Mouse (Mus musculus): ENCODE data around the gene Arpc1b.
"Not testable (repeated sequence)": the region's sequence is repeated elsewhere in the genome, so short reads cannot be mapped to it uniquely, and the experiment has no call there.

Arpc1b gene

GRCm38 (mm10) chr5:145114071-145114605, at the start of gene Arpc1b:
TSS of gene Arpc1b (plus strand) at chr5:145114215.
- DNase-seq (ENCODE audit: low read depth, low spot score) = peak; percentile 44

- DNase-seq (ENCODE audit: low read depth, low spot score) = no peak
Measured at GRCm38 (mm10) chr5:145064765-145065340, 49.2 kb upstream of the Arpc1b start.

GRCm38 (mm10) chr5:145068863-145069262, 45.2 kb upstream of the Arpc1b start:
- no peak for DNase-seq (ENCODE audit: low read depth, low spot score)

GRCm38 (mm10) chr5:145069707-145070106, 44.3 kb upstream of the Arpc1b start:
- DNase-seq (ENCODE audit: low read depth, low spot score) = peak; percentile 43

- no peak for DNase-seq (ENCODE audit: low read depth, low spot score)
Measured at GRCm38 (mm10) chr5:145071342-145071741, 42.7 kb upstream of the Arpc1b start.

GRCm38 (mm10) chr5:145075081-145075480, 38.9 kb upstream of the Arpc1b start:
- no peak for DNase-seq (ENCODE audit: low read depth, low spot score)

GRCm38 (mm10) chr5:145081866-145082613, 32.0 kb upstream of the Arpc1b start:
- DNase-seq (ENCODE audit: low read depth, low spot score) = no peak

GRCm38 (mm10) chr5:145083201-145083600, 30.8 kb upstream of the Arpc1b start:
- DNase-seq (ENCODE audit: low read depth, low spot score) = not testable (repeated sequence)

- DNase-seq (ENCODE audit: low read depth, low spot score) = peak; percentile 95
Measured at GRCm38 (mm10) chr5:145083632-145084451, 30.2 kb upstream of the Arpc1b start, which contains the start of the genes Arpc1a and Kpna7. TSS of gene Arpc1a (plus strand) at chr5:145083830. TSS of gene Kpna7 (minus strand) at chr5:145084030.

- no peak for DNase-seq (ENCODE audit: low read depth, low spot score)
Measured at GRCm38 (mm10) chr5:145084822-145085221, 29.2 kb upstream of the Arpc1b start.

- no peak for DNase-seq (ENCODE audit: low read depth, low spot score)
Measured at GRCm38 (mm10) chr5:145088186-145088585, 25.8 kb upstream of the Arpc1b start.

- no peak for DNase-seq (ENCODE audit: low read depth, low spot score)
Measured at GRCm38 (mm10) chr5:145089878-145090277, 24.1 kb upstream of the Arpc1b start.

GRCm38 (mm10) chr5:145096195-145096594, 17.8 kb upstream of the Arpc1b start:
- DNase-seq (ENCODE audit: low read depth, low spot score) = no peak

GRCm38 (mm10) chr5:145098340-145098821, 15.6 kb upstream of the Arpc1b start:
- no peak for DNase-seq (ENCODE audit: low read depth, low spot score)

GRCm38 (mm10) chr5:145100960-145101359, 13.1 kb upstream of the Arpc1b start:
- no peak for DNase-seq (ENCODE audit: low read depth, low spot score)

- not testable (repeated sequence) for DNase-seq (ENCODE audit: low read depth, low spot score)
Measured at GRCm38 (mm10) chr5:145101451-145101850, 12.6 kb upstream of the Arpc1b start.

- no peak for DNase-seq (ENCODE audit: low read depth, low spot score)
Measured at GRCm38 (mm10) chr5:145102706-145103105, 11.3 kb upstream of the Arpc1b start.

- no peak for DNase-seq (ENCODE audit: low read depth, low spot score)
Measured at GRCm38 (mm10) chr5:145104328-145104727, 9.7 kb upstream of the Arpc1b start.

- DNase-seq (ENCODE audit: low read depth, low spot score) = no peak
Measured at GRCm38 (mm10) chr5:145105694-145106275, 8.2 kb upstream of the Arpc1b start.

- DNase-seq (ENCODE audit: low read depth, low spot score) = no peak
Measured at GRCm38 (mm10) chr5:145110401-145110800, 3.6 kb upstream of the Arpc1b start.

GRCm38 (mm10) chr5:145112566-145112965, 1.4 kb upstream of the Arpc1b start:
- DNase-seq (ENCODE audit: low read depth, low spot score) = no peak
